Mouse (Mus musculus) regulatory T cell (primary cell): ENCODE measurements around the gene Als2.

ENCODE experiments used
- in situ Hi-C: fragments of 300-600 bp; cut with MboI, MseI; formaldehyde crosslinking; loops from one replicate; pipeline ENCODE4 v1.15.1; 2025; ENCODE audit warnings: high pct_unique_total_duplicates

Als2 gene

GRCm38 (mm10) chr1:59212076-59212779 lies 24.8 kb downstream of the Als2 start:
- in situ Hi-C loops: no loop called here

- in situ Hi-C loops: no loop called here
Measured at GRCm38 (mm10) chr1:59211651-59212050, 25.4 kb downstream of the Als2 start.

- in situ Hi-C loops: no loop called here
Measured at GRCm38 (mm10) chr1:59208331-59208730, 28.7 kb downstream of the Als2 start.

- in situ Hi-C loops: no loop called here
Measured at GRCm38 (mm10) chr1:59204489-59204888, 32.5 kb downstream of the Als2 start.

- in situ Hi-C loops: no loop called here
Measured at GRCm38 (mm10) chr1:59202367-59202766, 34.7 kb downstream of the Als2 start.

- in situ Hi-C loops: no loop called here
Measured at GRCm38 (mm10) chr1:59201561-59201960, 35.5 kb downstream of the Als2 start.

GRCm38 (mm10) chr1:59200960-59201359 lies 36.1 kb downstream of the Als2 start:
- in situ Hi-C loops: no loop called here

- in situ Hi-C loops: no loop called here
Measured at GRCm38 (mm10) chr1:59194979-59195378, 42.1 kb downstream of the Als2 start.

- in situ Hi-C loops: no loop called here
Measured at GRCm38 (mm10) chr1:59187786-59188185, 49.2 kb downstream of the Als2 start.

GRCm38 (mm10) chr1:59186317-59186716 lies 50.7 kb downstream of the Als2 start:
- in situ Hi-C loops: no loop called here

GRCm38 (mm10) chr1:59185410-59185809 lies 51.6 kb downstream of the Als2 start:
- in situ Hi-C loops: no loop called here

GRCm38 (mm10) chr1:59183045-59183444 lies 54.0 kb downstream of the Als2 start:
- in situ Hi-C loops: no loop called here

- in situ Hi-C loops: no loop called here
Measured at GRCm38 (mm10) chr1:59182373-59182772, 54.7 kb downstream of the Als2 start.

GRCm38 (mm10) chr1:59180003-59180402 lies 57.0 kb downstream of the Als2 start:
- in situ Hi-C loops: no loop called here

- in situ Hi-C loops: no loop called here
Measured at GRCm38 (mm10) chr1:59178401-59178800, 58.6 kb downstream of the Als2 start.

- in situ Hi-C loops: no loop called here
Measured at GRCm38 (mm10) chr1:59174514-59175373, 62.3 kb downstream of the Als2 start.

- in situ Hi-C loops: no loop called here
Measured at GRCm38 (mm10) chr1:59173023-59173422, 64.0 kb downstream of the Als2 start.

GRCm38 (mm10) chr1:59171875-59172274 lies 65.2 kb downstream of the Als2 start:
- in situ Hi-C loops: no loop called here

- in situ Hi-C loops: no loop called here
Measured at GRCm38 (mm10) chr1:59170290-59170689, 66.7 kb downstream of the Als2 start.

GRCm38 (mm10) chr1:59169586-59169985 lies 67.4 kb downstream of the Als2 start:
- in situ Hi-C loops: no loop called here

- in situ Hi-C loops: no loop called here
Measured at GRCm38 (mm10) chr1:59168556-59168955, 68.5 kb downstream of the Als2 start.

GRCm38 (mm10) chr1:59167654-59168425 lies 69.2 kb downstream of the Als2 start:
- in situ Hi-C loops: no loop called here
